Mouse (Mus musculus): Measurements from ENCODE around the gene Ciart.

- TF ChIP-seq CTCF (IDR thresholded peaks at IDR 0.05; ENCODE audit: insufficient read depth, low read depth, low read length), result no peak
- no peak for TF ChIP-seq POLR2A (IDR thresholded peaks at IDR 0.05; ENCODE audit: insufficient read depth, low read depth, low read length)
Measured at GRCm38 (mm10) chr3:95867408-95867807, 14.6 kb downstream of the Ciart start.
